13 mouse cellular contexts compared by ENCODE assay signal in genomic region chr15:102782988-102783799, GRCm38 (mm10).
A peak's percentile ranks its signal among the peaks of the same experiment; 100 is the strongest.
DNase-seq lines count a peak whose midpoint lies in the region; ATAC-seq lines count a peak whose summit lies in the region.
"Had no signal": no experiment of that assay in that cellular context is flagged by ENCODE, and none has a peak within 500 bp of the region (broad histone marks: within the 10 kb centered on the region; RNA-seq: fewer than 3 reads in every experiment).

No protein-coding gene starts in this region.

- ATAC-seq in hindbrain, embryonic 12.5 days (ENCODE audit: low FRiP score), result no peak
- no peak for ATAC-seq in hindbrain, embryonic 16.5 days
- peak; percentile 48 for ATAC-seq in intestine, embryonic 16.5 days
- 0 out of 2 replicates have a peak, but pooled peaks have one; percentile 49 for ATAC-seq in neural tube, embryonic 14.5 days (ENCODE audit: low read depth)
- no peak for ATAC-seq in liver, embryonic 12.5 days
- ATAC-seq: activated CD4-positive, CD25-positive, alpha-beta regulatory T cell, adult 4 months had no signal

- no peaks in the 10 kb centered on the region for H3K36me3 ChIP-seq in hindbrain, embryonic 12.5 days
- H3K36me3 ChIP-seq in hindbrain, embryonic 16.5 days (ENCODE audit: control insufficient read depth, insufficient read depth, low read length), result no peaks in the 10 kb centered on the region
- H3K36me3 ChIP-seq in intestine, embryonic 16.5 days (ENCODE audit: control insufficient read depth, insufficient read depth, low read length), result no peaks in the 10 kb centered on the region
- no peaks in the 10 kb centered on the region for H3K36me3 ChIP-seq in neural tube, embryonic 14.5 days (ENCODE audit: control insufficient read depth, insufficient read depth, low read length)
- no peaks in the 10 kb centered on the region for H3K36me3 ChIP-seq in liver, embryonic 12.5 days

- H3K4me3 ChIP-seq in hindbrain, embryonic 12.5 days, result no peak overlapping the region
- no peak overlapping the region for H3K4me3 ChIP-seq in hindbrain, embryonic 16.5 days (ENCODE audit: low read length)
- H3K4me3 ChIP-seq in intestine, embryonic 16.5 days (ENCODE audit: low read length), result no peak overlapping the region
- H3K4me3 ChIP-seq in neural tube, embryonic 14.5 days (ENCODE audit: low read depth, low read length), result no peak overlapping the region
- no peak overlapping the region for H3K4me3 ChIP-seq in liver, embryonic 12.5 days

- WGBS in hindbrain, embryonic 12.5 days, result 56% methylated on average over 9 of the region's 9 CpGs
- WGBS in hindbrain, embryonic 16.5 days, result 58% methylated on average over 9 of the region's 9 CpGs
- WGBS in intestine, embryonic 16.5 days, result 21% methylated on average over 9 of the region's 9 CpGs
- 42% methylated on average over 9 of the region's 9 CpGs for WGBS in neural tube, embryonic 14.5 days
- WGBS in liver, embryonic 12.5 days (ENCODE audit: insufficient replicate concordance), result 44% methylated on average over 9 of the region's 9 CpGs

- 0 out of 2 replicates have a peak overlapping the region, but pooled peaks have one; percentile 18 for H3K27ac ChIP-seq in hindbrain, embryonic 12.5 days
- H3K27ac ChIP-seq in hindbrain, embryonic 16.5 days (ENCODE audit: low read depth, low read length), result no peak overlapping the region
- no peak overlapping the region for H3K27ac ChIP-seq in intestine, embryonic 16.5 days (ENCODE audit: low read length)
- peak overlapping the region; percentile 60 for H3K27ac ChIP-seq in neural tube, embryonic 14.5 days (ENCODE audit: low read depth, low read length)
- no peak overlapping the region for H3K27ac ChIP-seq in liver, embryonic 12.5 days

- no peaks in the 10 kb centered on the region for H3K9me3 ChIP-seq in hindbrain, embryonic 12.5 days (replicated peaks)
- H3K9me3 ChIP-seq in hindbrain, embryonic 16.5 days (ENCODE audit: control insufficient read depth, low read length), result no peaks in the 10 kb centered on the region
- no peaks in the 10 kb centered on the region for H3K9me3 ChIP-seq in intestine, embryonic 16.5 days (ENCODE audit: control insufficient read depth, low read length)
- no peaks in the 10 kb centered on the region for H3K9me3 ChIP-seq in neural tube, embryonic 14.5 days (ENCODE audit: control insufficient read depth, low read length)
- no peaks in the 10 kb centered on the region for H3K9me3 ChIP-seq in liver, embryonic 12.5 days (replicated peaks)

- peaks cover 6% of the 10 kb centered on the region for H3K27me3 ChIP-seq in hindbrain, embryonic 12.5 days
- H3K27me3 ChIP-seq in hindbrain, embryonic 16.5 days (replicated peaks; ENCODE audit: control insufficient read depth, insufficient read depth, low read length), result no peaks in the 10 kb centered on the region
- H3K27me3 ChIP-seq in intestine, embryonic 16.5 days (replicated peaks; ENCODE audit: control insufficient read depth, insufficient read depth, low read length), result no peaks in the 10 kb centered on the region; the same call in none of the 2 replicates
- no peaks in the 10 kb centered on the region for H3K27me3 ChIP-seq in neural tube, embryonic 14.5 days (ENCODE audit: control insufficient read depth, insufficient read depth, low read length)
- H3K27me3 ChIP-seq in liver, embryonic 12.5 days (replicated peaks), result peaks cover 54% of the 10 kb centered on the region

- 0 out of 2 replicates have a peak, but pooled peaks cover 5% of the 10 kb centered on the region for H3K4me1 ChIP-seq in hindbrain, embryonic 12.5 days
- peaks cover 3% of the 10 kb centered on the region; the same call in 1 of the 2 replicates for H3K4me1 ChIP-seq in hindbrain, embryonic 16.5 days (ENCODE audit: control insufficient read depth, insufficient read depth, low read depth, low read length)
- H3K4me1 ChIP-seq in intestine, embryonic 16.5 days (ENCODE audit: control insufficient read depth, insufficient read depth, low read length), result no peaks in the 10 kb centered on the region; the same call in 1 of the 2 replicates
- 0 out of 2 replicates have a peak, but pooled peaks cover 3% of the 10 kb centered on the region for H3K4me1 ChIP-seq in neural tube, embryonic 14.5 days (ENCODE audit: control insufficient read depth, insufficient read depth, low read length)
- H3K4me1 ChIP-seq in liver, embryonic 12.5 days, result no peaks in the 10 kb centered on the region

- H3K4me2 ChIP-seq in hindbrain, embryonic 12.5 days (replicated peaks), result no peak overlapping the region
- H3K4me2 ChIP-seq in hindbrain, embryonic 16.5 days (ENCODE audit: low read length), result no peak overlapping the region
- H3K4me2 ChIP-seq in intestine, embryonic 16.5 days (ENCODE audit: low read depth, low read length), result no peak overlapping the region
- no peak overlapping the region for H3K4me2 ChIP-seq in neural tube, embryonic 14.5 days (ENCODE audit: low read depth, low read length)
- H3K4me2 ChIP-seq in liver, embryonic 12.5 days, result no peak overlapping the region
- H3K4me2 ChIP-seq: lung, embryonic 14.5 days had no signal

- peak; percentile 66 for DNase-seq in kidney, postnatal 14 days
- DNase-seq in heart, adult 18-20 months, result no peak
- DNase-seq in left cerebral cortex, adult 11 months (ENCODE audit: low spot score), result no peak
- DNase-seq: cerebellum, postnatal 25 days; heart, postnatal 10 days; lung, embryonic 14.5 days; right cerebral cortex, postnatal 4 days had no signal

- no peak overlapping the region for H3K9ac ChIP-seq in hindbrain, embryonic 12.5 days
- no peak overlapping the region for H3K9ac ChIP-seq in hindbrain, embryonic 16.5 days (ENCODE audit: low read depth, low read length)
- H3K9ac ChIP-seq in intestine, embryonic 16.5 days (ENCODE audit: low read depth, low read length), result no peak overlapping the region
- no peak overlapping the region for H3K9ac ChIP-seq in neural tube, embryonic 14.5 days (replicated peaks; ENCODE audit: low read depth, low read length)
- H3K9ac ChIP-seq in liver, embryonic 12.5 days, result no peak overlapping the region
- H3K9ac ChIP-seq: lung, embryonic 14.5 days had no signal

Comparison
In these comparisons a context has a peak if more than half of its experiments do, and no peak if none do; other contexts are left out.
1. H3K27ac ChIP-seq: peak in hindbrain, embryonic 12.5 days (single experiment) and neural tube, embryonic 14.5 days (single experiment); none in hindbrain, embryonic 16.5 days (single experiment), intestine, embryonic 16.5 days (single experiment) and liver, embryonic 12.5 days (single experiment).
2. ATAC-seq: peak in intestine, embryonic 16.5 days (single experiment) and neural tube, embryonic 14.5 days (single experiment); none in hindbrain, embryonic 12.5 days (single experiment), hindbrain, embryonic 16.5 days (single experiment) and liver, embryonic 12.5 days (single experiment).